In the genomic region with DNA sequence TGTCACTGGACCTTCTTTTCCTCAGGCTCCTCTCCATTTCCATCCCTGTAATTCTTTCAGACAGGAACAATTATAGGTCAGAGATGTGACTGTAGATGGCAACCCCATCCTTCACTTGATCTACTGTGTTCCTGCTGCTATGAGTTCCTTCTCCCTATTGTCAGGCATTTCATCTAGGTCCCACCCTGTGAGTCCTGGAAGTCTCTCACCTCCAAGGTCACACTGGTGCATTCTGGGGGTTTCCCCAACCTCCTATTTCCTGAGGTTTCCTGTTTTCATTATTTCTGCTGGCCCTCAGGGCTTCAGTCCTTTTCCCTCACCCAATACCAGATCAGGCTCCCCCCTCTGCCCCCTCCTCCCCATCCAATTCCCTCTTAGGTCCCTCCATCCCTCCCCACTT, we compare ENCODE assay signal across 9 mouse cellular contexts. TPM values are rescaled to one million over a fixed set of nuclear protein-coding genes. Genes with fewer than 3 reads are reported as not detected.
"Had no signal": no experiment of that assay in that cellular context is flagged by ENCODE, and none has a peak within 500 bp of the region (broad histone marks: within the 10 kb centered on the region; RNA-seq: fewer than 3 reads in every experiment).

No protein-coding gene starts in this region.

RNA-seq across cellular contexts. Expression of a gene that starts 45.5 kb away (rescaled TPM):
- polyA plus RNA-seq: neural tube, embryonic 13.5 days; neural tube, embryonic 14.5 days; small intestine, adult 2 months; spleen, adult 2 months; stomach, embryonic 14.5 days; stomach, embryonic 15.5 days; stomach, embryonic 16.5 days; thymus, adult 2 months; thymus, postnatal 0 days had no signal
